Mouse (Mus musculus) thymus, postnatal 36 days (tissue): ENCODE data around the gene Guca1a.
"Not testable (repeated sequence)": the region's sequence is repeated elsewhere in the genome, so short reads cannot be mapped to it uniquely, and the experiment has no call there.

Experiments
- DNase-seq, 2 experiments: peaks; one replicate each; pipeline ENCODE4 v3.0.0; 2022; ENCODE audit warnings: mixed read lengths in 2 of 2

Gene Guca1a

GRCm38 (mm10) chr17:47400451-47400850, at the start of gene Guca1a:
Guca1a (minus strand) TSS chr17:47400584.
- no peak for DNase-seq

GRCm38 (mm10) chr17:47449432-47449831, 49.0 kb upstream of the Guca1a start:
- DNase-seq: no peak

GRCm38 (mm10) chr17:47448523-47449372, 48.4 kb upstream of the Guca1a start:
- DNase-seq: no peak

- DNase-seq: no peak
Observed at GRCm38 (mm10) chr17:47446561-47446960, 46.2 kb upstream of the Guca1a start.

GRCm38 (mm10) chr17:47446025-47446424, 45.6 kb upstream of the Guca1a start:
- DNase-seq: no peak

GRCm38 (mm10) chr17:47445518-47445917, 45.1 kb upstream of the Guca1a start:
- DNase-seq: no peak

GRCm38 (mm10) chr17:47444113-47444512, 43.7 kb upstream of the Guca1a start:
- no peak for DNase-seq

GRCm38 (mm10) chr17:47442271-47442670, 41.9 kb upstream of the Guca1a start:
- DNase-seq: no peak

GRCm38 (mm10) chr17:47441296-47442051, 41.1 kb upstream of the Guca1a start:
- DNase-seq: no peak

GRCm38 (mm10) chr17:47440359-47440890, 40.0 kb upstream of the Guca1a start:
- DNase-seq: no peak

GRCm38 (mm10) chr17:47439396-47440028, 39.1 kb upstream of the Guca1a start:
- DNase-seq: no peak

GRCm38 (mm10) chr17:47438611-47439010, 38.2 kb upstream of the Guca1a start:
- no peak for DNase-seq

GRCm38 (mm10) chr17:47436907-47437547, 36.6 kb upstream of the Guca1a start, which contains the start of gene 1700001C19Rik:
1700001C19Rik (minus strand) TSS chr17:47437376.
- DNase-seq: no peak

GRCm38 (mm10) chr17:47436156-47436906, 35.9 kb upstream of the Guca1a start, which contains the start of gene AI661453:
AI661453 (plus strand) TSS chr17:47436615.
- DNase-seq: peak in 1 of 2 experiments; percentile 33

GRCm38 (mm10) chr17:47430815-47431214, 30.4 kb upstream of the Guca1a start:
- DNase-seq: no peak

- DNase-seq: no peak
Observed at GRCm38 (mm10) chr17:47428831-47429304, 28.5 kb upstream of the Guca1a start.

- DNase-seq: no peak
Observed at GRCm38 (mm10) chr17:47427316-47427715, 26.9 kb upstream of the Guca1a start.

GRCm38 (mm10) chr17:47424186-47424585, 23.8 kb upstream of the Guca1a start:
- no peak for DNase-seq

GRCm38 (mm10) chr17:47422616-47423015, 22.2 kb upstream of the Guca1a start:
- not testable (repeated sequence) for DNase-seq

- DNase-seq: no peak
Observed at GRCm38 (mm10) chr17:47421566-47421965, 21.2 kb upstream of the Guca1a start.

GRCm38 (mm10) chr17:47420195-47420594, 19.8 kb upstream of the Guca1a start:
- no peak for DNase-seq
